Mouse (Mus musculus): Measurements from ENCODE around the gene Ahcyl2. TPM values are rescaled to one million over a fixed set of nuclear protein-coding genes. Genes with fewer than 3 reads are reported as not detected.
A peak's percentile ranks its signal among the peaks of the same experiment; 100 is the strongest.
"Not testable (repeated sequence)": the region's sequence is repeated elsewhere in the genome, so short reads cannot be mapped to it uniquely, and the experiment has no call there.

The Ahcyl2 gene
- polyA plus RNA-seq, 1 experiment from 2014 or later = 17.2 TPM

GRCm38 (mm10) chr6:29736610-29737458 lies 31.0 kb upstream of the Ahcyl2 start:
- Histone ChIP-seq H3K4me3 (ENCODE audit: low read length) (peak overlapping the region; percentile 82), H3K36me3 (ENCODE audit: control insufficient read depth, insufficient read depth, low read length) (peaks cover 7% of the 10 kb centered on the region; the same call in 1 of the 2 replicates), H3K9me3 (ENCODE audit: control insufficient read depth, low read length) (no peaks in the 10 kb centered on the region), H3K4me1 (ENCODE audit: control insufficient read depth, insufficient read depth, low read length) (peaks cover 9% of the 10 kb centered on the region; the same call in 1 of the 2 replicates), H3K4me2 (replicated peaks; ENCODE audit: low read depth, low read length) (peak overlapping the region; percentile 85), H3K27ac (ENCODE audit: low read depth, low read length) (peak overlapping the region; percentile 99), H3K9ac (ENCODE audit: low read depth, low read length) (peak overlapping the region; percentile 93), H3K27me3 (ENCODE audit: control insufficient read depth, insufficient read depth, low read length) (no peaks in the 10 kb centered on the region)
- WGBS = 13% methylated on average over 13 of the region's 13 CpGs
- ATAC-seq (ENCODE audit: low FRiP score, low TSS enrichment) = no peak

GRCm38 (mm10) chr6:29751466-29752152 lies 16.2 kb upstream of the Ahcyl2 start:
- H3K27me3 ChIP-seq (ENCODE audit: control insufficient read depth, insufficient read depth, low read length) = no peaks in the 10 kb centered on the region
- H3K36me3 ChIP-seq (ENCODE audit: control insufficient read depth, insufficient read depth, low read length) = peaks cover 33% of the 10 kb centered on the region
- H3K27ac ChIP-seq (ENCODE audit: low read depth, low read length) = no peak overlapping the region
- no peak for ATAC-seq (ENCODE audit: low FRiP score, low TSS enrichment)
- WGBS = 87% methylated on average over 3 of the region's 3 CpGs
- no peak overlapping the region for H3K4me2 ChIP-seq (replicated peaks; ENCODE audit: low read depth, low read length)
- no peak overlapping the region for H3K9ac ChIP-seq (ENCODE audit: low read depth, low read length)
- H3K9me3 ChIP-seq (ENCODE audit: control insufficient read depth, low read length) = peaks cover 11% of the 10 kb centered on the region
- no peak overlapping the region for H3K4me3 ChIP-seq (ENCODE audit: low read length)
- H3K4me1 ChIP-seq (ENCODE audit: control insufficient read depth, insufficient read depth, low read length) = no peaks in the 10 kb centered on the region

DNA sequence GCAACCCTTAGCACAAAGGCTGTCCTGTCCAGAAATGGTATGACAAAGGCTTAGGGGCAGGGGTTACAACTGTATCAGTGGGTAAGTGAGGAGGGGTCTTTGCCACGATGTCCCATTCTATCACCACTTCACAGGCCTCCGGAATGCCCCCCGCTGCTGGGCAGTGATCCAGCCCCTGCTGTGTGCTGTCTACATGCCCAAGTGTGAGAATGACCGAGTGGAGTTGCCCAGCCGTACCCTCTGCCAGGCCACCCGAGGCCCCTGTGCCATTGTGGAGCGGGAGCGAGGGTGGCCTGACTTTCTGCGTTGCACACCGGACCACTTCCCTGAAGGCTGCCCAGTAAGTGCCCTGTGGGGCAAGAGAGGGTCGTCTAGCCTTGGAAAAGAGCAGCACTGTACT lies 14.5 kb upstream of the Ahcyl2 start:
- peaks cover 6% of the 10 kb centered on the region for H3K9me3 ChIP-seq (ENCODE audit: control insufficient read depth, low read length)
- no peak overlapping the region for H3K27ac ChIP-seq (ENCODE audit: low read depth, low read length)
- no peak for ATAC-seq (ENCODE audit: low FRiP score, low TSS enrichment)
- no peaks in the 10 kb centered on the region for H3K27me3 ChIP-seq (ENCODE audit: control insufficient read depth, insufficient read depth, low read length)
- WGBS = 95% methylated on average over 11 of the region's 11 CpGs
- H3K9ac ChIP-seq (ENCODE audit: low read depth, low read length) = no peak overlapping the region
- H3K4me2 ChIP-seq (replicated peaks; ENCODE audit: low read depth, low read length) = no peak overlapping the region
- H3K36me3 ChIP-seq (ENCODE audit: control insufficient read depth, insufficient read depth, low read length) = peaks cover 50% of the 10 kb centered on the region
- H3K4me1 ChIP-seq (ENCODE audit: control insufficient read depth, insufficient read depth, low read length) = no peaks in the 10 kb centered on the region
- H3K4me3 ChIP-seq (ENCODE audit: low read length) = no peak overlapping the region

- H3K9me3 ChIP-seq (ENCODE audit: control insufficient read depth, low read length) = no peaks in the 10 kb centered on the region
- 90% methylated on average over 5 of the region's 5 CpGs for WGBS
- H3K27me3 ChIP-seq (ENCODE audit: control insufficient read depth, insufficient read depth, low read length) = no peaks in the 10 kb centered on the region
- H3K9ac ChIP-seq (ENCODE audit: low read depth, low read length) = no peak overlapping the region
- no peak overlapping the region for H3K4me3 ChIP-seq (ENCODE audit: low read length)
- no peak for ATAC-seq (ENCODE audit: low FRiP score, low TSS enrichment)
- H3K4me1 ChIP-seq (ENCODE audit: control insufficient read depth, insufficient read depth, low read length) = no peaks in the 10 kb centered on the region
- H3K36me3 ChIP-seq (ENCODE audit: control insufficient read depth, insufficient read depth, low read length) = peaks cover 67% of the 10 kb centered on the region
- H3K4me2 ChIP-seq (replicated peaks; ENCODE audit: low read depth, low read length) = no peak overlapping the region
- no peak overlapping the region for H3K27ac ChIP-seq (ENCODE audit: low read depth, low read length)
These were observed 11.8 kb upstream of the Ahcyl2 start for GRCm38 (mm10) chr6:29756001-29756400.

- no peaks in the 10 kb centered on the region for H3K4me1 ChIP-seq (ENCODE audit: control insufficient read depth, insufficient read depth, low read length)
- H3K4me2 ChIP-seq (replicated peaks; ENCODE audit: low read depth, low read length) = no peak overlapping the region
- no peak overlapping the region for H3K27ac ChIP-seq (ENCODE audit: low read depth, low read length)
- H3K27me3 ChIP-seq (ENCODE audit: control insufficient read depth, insufficient read depth, low read length) = no peaks in the 10 kb centered on the region
- no peak overlapping the region for H3K9ac ChIP-seq (ENCODE audit: low read depth, low read length)
- peaks cover 69% of the 10 kb centered on the region for H3K36me3 ChIP-seq (ENCODE audit: control insufficient read depth, insufficient read depth, low read length)
- H3K4me3 ChIP-seq (ENCODE audit: low read length) = no peak overlapping the region
- ATAC-seq (ENCODE audit: low FRiP score, low TSS enrichment) = no peak
- WGBS = 89% methylated on average over 4 of the region's 4 CpGs
- H3K9me3 ChIP-seq (ENCODE audit: control insufficient read depth, low read length) = no peaks in the 10 kb centered on the region
These were observed 11.3 kb upstream of the Ahcyl2 start for GRCm38 (mm10) chr6:29756476-29756875.

- H3K4me1 ChIP-seq (ENCODE audit: control insufficient read depth, insufficient read depth, low read length) = no peaks in the 10 kb centered on the region
- no peak overlapping the region for H3K4me2 ChIP-seq (replicated peaks; ENCODE audit: low read depth, low read length)
- no peaks in the 10 kb centered on the region for H3K27me3 ChIP-seq (ENCODE audit: control insufficient read depth, insufficient read depth, low read length)
- no peak overlapping the region for H3K4me3 ChIP-seq (ENCODE audit: low read length)
- WGBS = 45% methylated on average over 4 of the region's 4 CpGs
- no peak overlapping the region for H3K9ac ChIP-seq (ENCODE audit: low read depth, low read length)
- H3K9me3 ChIP-seq (ENCODE audit: control insufficient read depth, low read length) = no peaks in the 10 kb centered on the region
- H3K27ac ChIP-seq (ENCODE audit: low read depth, low read length) = no peak overlapping the region
- ATAC-seq (ENCODE audit: low FRiP score, low TSS enrichment) = peak; percentile 12; the same call in 1 of the 2 replicates
- H3K36me3 ChIP-seq (ENCODE audit: control insufficient read depth, insufficient read depth, low read length) = peaks cover 63% of the 10 kb centered on the region
These were observed 9.4 kb upstream of the Ahcyl2 start for GRCm38 (mm10) chr6:29758417-29758816.

DNA sequence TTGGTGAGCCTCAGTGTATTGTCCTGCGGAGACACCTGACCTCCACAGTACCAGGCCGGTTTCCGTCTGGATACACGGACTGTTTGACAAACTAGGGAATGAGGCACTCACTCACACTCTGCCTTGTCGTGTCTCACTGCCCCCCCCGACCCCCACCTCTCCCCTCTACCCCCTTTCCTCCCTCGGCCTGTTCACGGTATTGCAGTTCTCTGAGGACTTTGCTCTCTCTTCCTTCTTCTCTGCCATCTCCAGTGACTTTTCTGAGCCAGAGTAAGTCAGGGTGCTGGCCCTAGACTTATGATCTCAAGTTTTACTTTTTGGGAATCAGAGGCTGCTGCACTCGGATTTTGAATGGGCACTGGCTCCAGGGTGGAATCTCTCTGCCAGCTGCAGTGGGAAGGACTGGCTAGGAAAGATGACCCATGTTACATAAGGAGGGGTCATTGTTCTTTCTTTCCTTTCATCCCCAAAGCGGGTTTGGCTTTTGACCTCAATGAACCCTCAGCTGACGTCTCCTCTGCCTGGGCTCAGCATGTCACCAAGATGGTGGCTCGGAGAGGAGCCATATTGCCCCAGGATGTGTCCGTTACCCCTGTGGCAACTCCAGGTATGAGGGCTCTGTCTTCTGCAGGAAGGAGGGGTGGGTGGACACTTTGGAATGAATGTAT lies 8.7 kb upstream of the Ahcyl2 start:
- H3K27me3 ChIP-seq (ENCODE audit: control insufficient read depth, insufficient read depth, low read length) = no peaks in the 10 kb centered on the region
- peaks cover 58% of the 10 kb centered on the region for H3K36me3 ChIP-seq (ENCODE audit: control insufficient read depth, insufficient read depth, low read length)
- H3K9ac ChIP-seq (ENCODE audit: low read depth, low read length) = no peak overlapping the region
- WGBS = 85% methylated on average over 13 of the region's 13 CpGs
- H3K4me2 ChIP-seq (replicated peaks; ENCODE audit: low read depth, low read length) = no peak overlapping the region
- no peaks in the 10 kb centered on the region for H3K4me1 ChIP-seq (ENCODE audit: control insufficient read depth, insufficient read depth, low read length)
- no peak overlapping the region for H3K4me3 ChIP-seq (ENCODE audit: low read length)
- H3K27ac ChIP-seq (ENCODE audit: low read depth, low read length) = no peak overlapping the region
- ATAC-seq (ENCODE audit: low FRiP score, low TSS enrichment) = no peak
- no peaks in the 10 kb centered on the region for H3K9me3 ChIP-seq (ENCODE audit: control insufficient read depth, low read length)

DNA sequence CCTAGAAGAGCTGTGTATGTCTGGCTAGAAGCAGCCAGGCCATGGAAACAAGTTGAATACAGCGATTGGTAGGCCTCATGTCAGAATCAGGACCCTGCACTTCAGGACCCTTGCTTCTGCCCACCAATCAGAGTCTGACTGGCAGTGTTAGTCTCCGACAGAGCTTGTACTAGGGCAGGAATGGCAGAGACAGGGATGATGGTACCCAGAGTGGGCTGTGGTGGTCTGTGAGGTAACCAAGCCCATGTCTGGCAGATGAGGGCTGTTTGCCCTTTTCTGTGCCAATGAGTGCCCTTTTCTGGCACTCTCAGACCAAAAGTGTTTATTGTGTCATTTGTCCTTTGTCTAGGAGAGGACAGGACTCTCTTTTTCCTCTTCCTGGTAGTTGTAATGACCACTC lies 7.4 kb upstream of the Ahcyl2 start:
- not testable (repeated sequence) for H3K4me2 ChIP-seq (replicated peaks; ENCODE audit: low read depth, low read length); H3K27ac ChIP-seq (ENCODE audit: low read depth, low read length); H3K4me3 ChIP-seq (ENCODE audit: low read length); H3K9me3 ChIP-seq (ENCODE audit: control insufficient read depth, low read length); H3K4me1 ChIP-seq (ENCODE audit: control insufficient read depth, insufficient read depth, low read length); H3K27me3 ChIP-seq (ENCODE audit: control insufficient read depth, insufficient read depth, low read length); H3K9ac ChIP-seq (ENCODE audit: low read depth, low read length); ATAC-seq (ENCODE audit: low FRiP score, low TSS enrichment)
- peaks cover 45% of the 10 kb centered on the region for H3K36me3 ChIP-seq (ENCODE audit: control insufficient read depth, insufficient read depth, low read length)
- 80% methylated on average over 2 of the region's 2 CpGs for WGBS

Measured in kidney, embryonic 14.5 days (tissue).